ENCODE assay signal across 17 mouse cellular contexts in genomic region chr12:108940255-108940654, GRCm38 (mm10).
"Had no signal": no experiment of that assay in that cellular context is flagged by ENCODE, and none has a peak within 500 bp of the region (broad histone marks: within the 10 kb centered on the region; RNA-seq: fewer than 3 reads in every experiment).

No protein-coding gene starts in this region.

- DNase-seq: kidney, adult 11 months; kidney, adult 8-10 months; kidney, postnatal 14 days; kidney, postnatal 4 days; layer of hippocampus, adult 9-11 months; liver; liver, embryonic 13.5 days; lung, embryonic 14.5 days; midbrain, embryonic 14.5 days; right cerebral cortex, postnatal 14 days; right cerebral cortex, postnatal 4 days had no signal

- H3K27ac ChIP-seq: intestine, embryonic 15.5 days; layer of hippocampus, adult 2 months; limb, embryonic 10.5 days; limb, embryonic 13.5 days; liver, embryonic 13.5 days; macrophage; stomach, postnatal 0 days had no signal

- H3K27me3 ChIP-seq: intestine, embryonic 15.5 days; limb, embryonic 13.5 days; liver, embryonic 13.5 days had no signal

- H3K4me1 ChIP-seq: intestine, embryonic 15.5 days; limb, embryonic 10.5 days; liver, embryonic 13.5 days had no signal

- H3K36me3 ChIP-seq: intestine, embryonic 15.5 days; limb, embryonic 10.5 days; limb, embryonic 13.5 days; liver, embryonic 13.5 days had no signal

- H3K4me3 ChIP-seq: intestine, embryonic 15.5 days; layer of hippocampus, adult 2 months; limb, embryonic 10.5 days; limb, embryonic 13.5 days; liver, embryonic 13.5 days had no signal
